In the genomic region with DNA sequence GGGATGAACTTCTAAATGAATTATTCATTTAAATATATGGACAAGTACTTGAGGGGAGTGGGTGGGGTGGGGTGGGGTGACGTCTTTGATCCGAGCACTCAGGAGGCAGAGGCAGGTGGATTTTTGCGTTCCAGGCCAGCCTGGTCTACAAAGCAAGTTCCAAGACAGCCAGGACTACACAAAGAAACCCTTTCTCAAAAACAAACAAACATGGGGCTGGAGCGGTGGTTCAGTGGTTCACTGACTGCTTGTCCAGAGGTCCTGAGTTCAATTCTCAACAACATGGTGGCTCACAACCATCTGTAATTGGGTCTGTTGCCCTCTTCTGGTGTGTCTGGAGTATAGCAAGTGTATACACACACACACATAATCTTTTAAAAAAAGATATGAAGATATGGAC, we compare ENCODE assay signal across 14 mouse cellular contexts. TPM values are rescaled to one million over a fixed set of nuclear protein-coding genes. Genes with fewer than 3 reads are reported as not detected.
DNase-seq lines count a peak whose midpoint lies in the region; ATAC-seq and TF ChIP-seq lines count a peak whose summit lies in the region.
"Had no signal": no experiment of that assay in that cellular context is flagged by ENCODE, and none has a peak within 500 bp of the region (broad histone marks: within the 10 kb centered on the region; RNA-seq: fewer than 3 reads in every experiment).

No protein-coding gene starts in this region.

- H3K4me2 ChIP-seq in heart, embryonic 11.5 days: no peak overlapping the region
- peak overlapping the region; percentile 90 for H3K4me2 ChIP-seq in liver, embryonic 14.5 days (ENCODE audit: low read depth)

- H3K9ac ChIP-seq in heart, adult 2 months (ENCODE audit: low read depth, low read length): no peak overlapping the region
- no peak overlapping the region for H3K9ac ChIP-seq in heart, embryonic 11.5 days (ENCODE audit: low read depth, low read length)
- peak overlapping the region; percentile 74 for H3K9ac ChIP-seq in liver, embryonic 14.5 days (replicated peaks)

- H3K36me3 ChIP-seq in heart, adult 2 months (ENCODE audit: control insufficient read depth, insufficient read depth, low read length): peaks cover 4% of the 10 kb centered on the region; the same call in 1 of the 2 replicates
- H3K36me3 ChIP-seq in heart, embryonic 11.5 days (ENCODE audit: control insufficient read depth, insufficient read depth, low read length): no peaks in the 10 kb centered on the region
- 0 out of 2 replicates have a peak, but pooled peaks cover 3% of the 10 kb centered on the region for H3K36me3 ChIP-seq in E14TG2a.4 (ENCODE audit: insufficient read depth, low read length)
- H3K36me3 ChIP-seq in liver, embryonic 14.5 days (replicated peaks; ENCODE audit: control insufficient read depth, insufficient read depth, low read depth): peaks cover 7% of the 10 kb centered on the region

- intact Hi-C loops in heart, adult 2 months (cut with DNase I): loop anchor here (2.0 kb wide), 2 partner anchors 29 kb away; partner anchors contain the start of gene Purb

- no peak for ATAC-seq in heart, embryonic 11.5 days (replicated peaks; ENCODE audit: insufficient number of reproducible peaks, low FRiP score, low TSS enrichment)
- ATAC-seq in liver, embryonic 14.5 days (ENCODE audit: insufficient read depth): no peak
- ATAC-seq: forebrain, embryonic 16.5 days had no signal

- H3K79me2 ChIP-seq in heart, adult 2 months (replicated peaks; ENCODE audit: control insufficient read depth, insufficient read depth, low read length): 0 out of 2 replicates have a peak, but pooled peaks cover 2% of the 10 kb centered on the region

- no peak for DNase-seq in heart, adult 2 months
- no peak for DNase-seq in layer of hippocampus, adult 2 months (ENCODE audit: low spot score in 2 of 2)
- no peak for DNase-seq in layer of hippocampus, postnatal 14 days (ENCODE audit: low spot score in 2 of 2)
- no peak for DNase-seq in liver, embryonic 14.5 days (ENCODE audit: low read depth in 3 of 3, low spot score in 3 of 3)
- DNase-seq in Muller cell, postnatal 12 days (ENCODE audit: inconsistent ontology term): no peak
- no peak for DNase-seq in kidney, adult 8-10 months
- DNase-seq: adrenal gland, postnatal 36 days; kidney, postnatal 36 days; layer of hippocampus, postnatal 36 days had no signal

- no peak for TF ChIP-seq POLR2A in heart, adult 2 months (IDR thresholded peaks at IDR 0.05; ENCODE audit: insufficient read depth, low read depth, low read length)

- TF ChIP-seq CTCF in heart, adult 2 months (IDR thresholded peaks at IDR 0.05): 0 out of 2 replicates have a peak, but pooled peaks have one; percentile 9
- peak; percentile 38 for TF ChIP-seq CTCF in layer of hippocampus, adult 2 months (conservative IDR thresholded peaks at IDR 0.05)
- no peak; the same call in 1 of the 2 replicates for TF ChIP-seq CTCF in E14TG2a.4 (conservative IDR thresholded peaks at IDR 0.05; ENCODE audit: low read length)
- TF ChIP-seq CTCF in liver, embryonic 14.5 days (IDR thresholded peaks at IDR 0.05; ENCODE audit: low read depth): peak; percentile 26

- WGBS in heart, adult 2 months: 77% methylated on average over 4 of the region's 4 CpGs
- WGBS in heart, embryonic 11.5 days (ENCODE audit: insufficient replicate concordance): 74% methylated on average over 4 of the region's 4 CpGs
- WGBS in liver, embryonic 14.5 days (ENCODE audit: insufficient replicate concordance): 63% methylated on average over 4 of the region's 4 CpGs

- H3K9me3 ChIP-seq in heart, embryonic 11.5 days (replicated peaks; ENCODE audit: control insufficient read depth, low read length): no peaks in the 10 kb centered on the region
- peaks cover 21% of the 10 kb centered on the region for H3K9me3 ChIP-seq in E14TG2a.4 (ENCODE audit: low read length)
- H3K9me3 ChIP-seq in liver, embryonic 14.5 days (ENCODE audit: control insufficient read depth, low read length): no peaks in the 10 kb centered on the region
- H3K9me3 ChIP-seq: embryonic facial prominence, embryonic 15.5 days; G1E had no signal

- no peaks in the 10 kb centered on the region for H3K27me3 ChIP-seq in heart, adult 2 months (ENCODE audit: control insufficient read depth, insufficient read depth, low read length)
- H3K27me3 ChIP-seq in heart, embryonic 11.5 days (ENCODE audit: control insufficient read depth, insufficient read depth, low read length): no peaks in the 10 kb centered on the region
- H3K27me3 ChIP-seq in E14TG2a.4 (ENCODE audit: insufficient read depth, low read length): no peaks in the 10 kb centered on the region
- H3K27me3 ChIP-seq in liver, embryonic 14.5 days (ENCODE audit: control insufficient read depth, insufficient read depth, low read length): no peaks in the 10 kb centered on the region
- H3K27me3 ChIP-seq: embryonic facial prominence, embryonic 15.5 days had no signal

- no peak overlapping the region for H3K27ac ChIP-seq in heart, adult 2 months
- H3K27ac ChIP-seq in heart, embryonic 11.5 days (ENCODE audit: low read depth, low read length): no peak overlapping the region
- H3K27ac ChIP-seq in layer of hippocampus, adult 2 months: no peak overlapping the region
- peak overlapping the region; percentile 88 for H3K27ac ChIP-seq in liver, embryonic 14.5 days

- H3K4me1 ChIP-seq in heart, adult 2 months (ENCODE audit: control insufficient read depth, insufficient read depth, low read length): peaks cover 6% of the 10 kb centered on the region; the same call in 1 of the 2 replicates
- H3K4me1 ChIP-seq in heart, embryonic 11.5 days (ENCODE audit: control insufficient read depth, insufficient read depth, low read length): no peaks in the 10 kb centered on the region; the same call in 1 of the 2 replicates
- peaks cover 42% of the 10 kb centered on the region for H3K4me1 ChIP-seq in E14TG2a.4 (replicated peaks; ENCODE audit: low read depth, low read length)
- H3K4me1 ChIP-seq in liver, embryonic 14.5 days (replicated peaks; ENCODE audit: control insufficient read depth in 2 of 2, insufficient read depth in 2 of 2, low read length in 1 of 2): peaks cover 7 to 9% of the 10 kb centered on the region in 2 experiments

- TF ChIP-seq EP300 in heart, adult 2 months (IDR thresholded peaks at IDR 0.05; ENCODE audit: insufficient read depth, low read depth, low read length): no peak
- no peak for TF ChIP-seq EP300 in liver, embryonic 14.5 days (IDR thresholded peaks at IDR 0.05; ENCODE audit: low read depth)

- no peak overlapping the region for H3K4me3 ChIP-seq in heart, adult 2 months
- no peak overlapping the region for H3K4me3 ChIP-seq in heart, embryonic 11.5 days (ENCODE audit: low read depth, low read length)
- no peak overlapping the region for H3K4me3 ChIP-seq in layer of hippocampus, adult 2 months
- H3K4me3 ChIP-seq in E14TG2a.4 (replicated peaks; ENCODE audit: low read length): peak overlapping the region; percentile 71; the same call in 1 of the 2 replicates
- H3K4me3 ChIP-seq in liver, embryonic 14.5 days (ENCODE audit: insufficient read depth in 1 of 2, low read depth in 2 of 2, low read length in 2 of 2): peak overlapping the region in 1 of 2 experiments; percentile 58; a peak in 1 of 4 replicates

RNA-seq across cellular contexts. Expression of gene H2afv, which starts 1.2 kb away (rescaled TPM):
- total RNA-seq in heart, adult 2 months (2021): 10 to 100 TPM; 75.8 to 80.8 TPM
- polyA plus RNA-seq in heart, adult 2 months (2012; rRNA removed): 46.3 and 59.2 TPM in 2 replicates
- polyA plus RNA-seq in heart, embryonic 11.5 days (2014; fragmentation: Nextera tagmentation; extraction: Ambion mirVana): 353 and 356 TPM in 2 replicates
- 10 to 100 TPM; 43.6 to 47.3 TPM for total RNA-seq in layer of hippocampus, adult 2 months (2021)
- total RNA-seq in layer of hippocampus, postnatal 14 days (2021): 10 to 100 TPM; 39.7 to 40.2 TPM
- polyA plus RNA-seq in liver, embryonic 14.5 days (2012; rRNA removed): 35.2 and 44.2 TPM in 2 replicates
- polyA plus RNA-seq in liver, embryonic 14.5 days (2014; fragmentation: Nextera tagmentation; extraction: Ambion mirVana): 117 and 119 TPM in 2 replicates

RNA-seq across cellular contexts. Expression of gene Ppia, which starts 30.2 kb away (rescaled TPM):
- 100 to 1,000 TPM; 304 to 328 TPM for total RNA-seq in heart, adult 2 months (2021)
- polyA plus RNA-seq in heart, adult 2 months (2012; rRNA removed): 298 and 449 TPM in 2 replicates
- polyA plus RNA-seq in heart, embryonic 11.5 days (2014; fragmentation: Nextera tagmentation; extraction: Ambion mirVana): 4,475 and 4,598 TPM in 2 replicates
- total RNA-seq in layer of hippocampus, adult 2 months (2021): 1,000 to 10,000 TPM; 1,589 to 1,677 TPM
- total RNA-seq in layer of hippocampus, postnatal 14 days (2021): 1,000 to 10,000 TPM; 1,939 to 1,976 TPM
- 1,485 and 1,780 TPM in 2 replicates for polyA plus RNA-seq in liver, embryonic 14.5 days (2012; rRNA removed)
- 3,165 and 3,291 TPM in 2 replicates for polyA plus RNA-seq in liver, embryonic 14.5 days (2014; fragmentation: Nextera tagmentation; extraction: Ambion mirVana)

RNA-seq across cellular contexts. Expression of gene Purb, which starts 30.3 kb away (rescaled TPM):
- total RNA-seq in heart, adult 2 months (2021): 10 to 100 TPM; 28.0 to 31.5 TPM
- polyA plus RNA-seq in heart, adult 2 months (2012; rRNA removed): 5.0 and 9.3 TPM in 2 replicates
- polyA plus RNA-seq in heart, embryonic 11.5 days (2014; fragmentation: Nextera tagmentation; extraction: Ambion mirVana): 22.3 and 25.5 TPM in 2 replicates
- total RNA-seq in layer of hippocampus, adult 2 months (2021): 100 to 1,000 TPM; 234 to 240 TPM
- 100 to 1,000 TPM; 258 to 283 TPM for total RNA-seq in layer of hippocampus, postnatal 14 days (2021)
- polyA plus RNA-seq in liver, embryonic 14.5 days (2012; rRNA removed): 4.1 and 6.2 TPM in 2 replicates
- 6.2 TPM in 2 replicates for polyA plus RNA-seq in liver, embryonic 14.5 days (2014; fragmentation: Nextera tagmentation; extraction: Ambion mirVana)

RNA-seq across cellular contexts. Expression of gene Zmiz2, which starts 56.6 kb away (rescaled TPM):
- total RNA-seq in heart, adult 2 months (2021): 10 to 100 TPM; 36.6 to 39.3 TPM
- polyA plus RNA-seq in heart, adult 2 months (2012; rRNA removed): 26.2 and 35.7 TPM in 2 replicates
- polyA plus RNA-seq in heart, embryonic 11.5 days (2014; fragmentation: Nextera tagmentation; extraction: Ambion mirVana): 6.8 and 7.9 TPM in 2 replicates
- total RNA-seq in layer of hippocampus, adult 2 months (2021): 100 to 1,000 TPM; 170 TPM
- total RNA-seq in layer of hippocampus, postnatal 14 days (2021): 100 to 1,000 TPM; 165 to 169 TPM
- polyA plus RNA-seq in liver, embryonic 14.5 days (2012; rRNA removed): 7.3 and 9.4 TPM in 2 replicates
- polyA plus RNA-seq in liver, embryonic 14.5 days (2014; fragmentation: Nextera tagmentation; extraction: Ambion mirVana): 3.9 and 4.1 TPM in 2 replicates

Comparison
In these comparisons a context has a peak if more than half of its experiments do, and no peak if none do; other contexts are left out.
1. RNA of gene Ppia, which starts 30.2 kb away (total RNA-seq): 1,939 to 1,976 TPM in layer of hippocampus, postnatal 14 days and 1,589 to 1,677 TPM in layer of hippocampus, adult 2 months; 304 to 328 TPM in heart, adult 2 months; every median in the first group is over 4 times any median in the second.
2. RNA of gene Purb, which starts 30.3 kb away (total RNA-seq): 258 to 283 TPM in layer of hippocampus, postnatal 14 days and 234 to 240 TPM in layer of hippocampus, adult 2 months; 28.0 to 31.5 TPM in heart, adult 2 months; every median in the first group is over 4 times any median in the second.